Mouse (Mus musculus): ENCODE data around the gene Sart1. TPM values are rescaled to one million over a fixed set of nuclear protein-coding genes. Genes with fewer than 3 reads are reported as not detected.
A peak's percentile ranks its signal among the peaks of the same experiment; 100 is the strongest.

Gene Sart1
- polyA plus RNA-seq, 1 experiment from 2014 or later = 20.8 TPM

- Histone ChIP-seq H3K4me2 (ENCODE audit: low read depth, low read length) (no peak overlapping the region), H3K4me3 (ENCODE audit: low read depth, low read length) (no peak overlapping the region), H3K36me3 (replicated peaks; ENCODE audit: insufficient read depth, low read length) (peaks cover 74% of the 10 kb centered on the region), H3K27ac (ENCODE audit: low read depth) (no peak overlapping the region), H3K4me1 (ENCODE audit: insufficient read depth) (peaks cover 17% of the 10 kb centered on the region), H3K9ac (replicated peaks) (no peak overlapping the region), H3K27me3 (ENCODE audit: insufficient read depth, low read length) (no peaks in the 10 kb centered on the region), H3K9me3 (ENCODE audit: low read length) (no peaks in the 10 kb centered on the region)
- ATAC-seq (no peak), DNase-seq (no peak)
- TF ChIP-seq EP300 (IDR thresholded peaks at IDR 0.05; ENCODE audit: low read depth) (no peak), CTCF (IDR thresholded peaks at IDR 0.05; ENCODE audit: low read depth) (no peak)
- WGBS (ENCODE audit: insufficient replicate concordance) = 91% methylated on average over 12 of the region's 12 CpGs
Observed at GRCm38 (mm10) chr19:5383326-5383725, 5.2 kb downstream of the Sart1 start.

- no peak for TF ChIP-seq EP300 (IDR thresholded peaks at IDR 0.05; ENCODE audit: low read depth)
- TF ChIP-seq CTCF (IDR thresholded peaks at IDR 0.05; ENCODE audit: low read depth) = no peak
- Histone ChIP-seq H3K27ac (ENCODE audit: low read depth) (no peak overlapping the region), H3K27me3 (ENCODE audit: insufficient read depth, low read length) (no peaks in the 10 kb centered on the region), H3K9ac (replicated peaks) (no peak overlapping the region), H3K4me3 (ENCODE audit: low read depth, low read length) (no peak overlapping the region), H3K4me2 (ENCODE audit: low read depth, low read length) (no peak overlapping the region), H3K9me3 (ENCODE audit: low read length) (no peaks in the 10 kb centered on the region), H3K36me3 (replicated peaks; ENCODE audit: insufficient read depth, low read length) (peaks cover 50% of the 10 kb centered on the region), H3K4me1 (ENCODE audit: insufficient read depth) (no peaks in the 10 kb centered on the region)
- no peak for ATAC-seq
- DNase-seq = no peak
- 79% methylated on average over 1 of the region's 1 CpGs for WGBS (ENCODE audit: insufficient replicate concordance)
Observed at GRCm38 (mm10) chr19:5377446-5377845, 11.1 kb downstream of the Sart1 start.

GRCm38 (mm10) chr19:5374748-5375147 is 13.8 kb downstream of the Sart1 start:
- WGBS (ENCODE audit: insufficient replicate concordance) = 59% methylated on average over 4 of the region's 4 CpGs
- no peak for TF ChIP-seq CTCF (IDR thresholded peaks at IDR 0.05; ENCODE audit: low read depth)
- no peak for TF ChIP-seq EP300 (IDR thresholded peaks at IDR 0.05; ENCODE audit: low read depth)
- H3K9me3 ChIP-seq (ENCODE audit: low read length) = no peaks in the 10 kb centered on the region
- H3K9ac ChIP-seq (replicated peaks) = no peak overlapping the region
- H3K27ac ChIP-seq (ENCODE audit: low read depth) = no peak overlapping the region
- no peak overlapping the region for H3K4me3 ChIP-seq (ENCODE audit: low read depth, low read length)
- ATAC-seq (no peak), DNase-seq (no peak)
- H3K36me3 ChIP-seq (replicated peaks; ENCODE audit: insufficient read depth, low read length) = peaks cover 47% of the 10 kb centered on the region
- no peaks in the 10 kb centered on the region for H3K4me1 ChIP-seq (ENCODE audit: insufficient read depth)
- H3K4me2 ChIP-seq (ENCODE audit: low read depth, low read length) = no peak overlapping the region
- no peaks in the 10 kb centered on the region for H3K27me3 ChIP-seq (ENCODE audit: insufficient read depth, low read length)

- DNase-seq (no peak), ATAC-seq (no peak)
- Histone ChIP-seq H3K27ac (ENCODE audit: low read depth) (no peak overlapping the region), H3K4me1 (ENCODE audit: insufficient read depth) (no peaks in the 10 kb centered on the region), H3K4me3 (ENCODE audit: low read depth, low read length) (no peak overlapping the region), H3K27me3 (ENCODE audit: insufficient read depth, low read length) (no peaks in the 10 kb centered on the region), H3K9me3 (ENCODE audit: low read length) (no peaks in the 10 kb centered on the region), H3K9ac (replicated peaks) (no peak overlapping the region), H3K4me2 (ENCODE audit: low read depth, low read length) (no peak overlapping the region), H3K36me3 (replicated peaks; ENCODE audit: insufficient read depth, low read length) (peaks cover 47% of the 10 kb centered on the region)
- TF ChIP-seq CTCF (IDR thresholded peaks at IDR 0.05; ENCODE audit: low read depth) (no peak), EP300 (IDR thresholded peaks at IDR 0.05; ENCODE audit: low read depth) (no peak)
- WGBS (ENCODE audit: insufficient replicate concordance) = 80% methylated on average over 4 of the region's 4 CpGs
Observed at GRCm38 (mm10) chr19:5374177-5374576, 14.3 kb downstream of the Sart1 start.

DNA sequence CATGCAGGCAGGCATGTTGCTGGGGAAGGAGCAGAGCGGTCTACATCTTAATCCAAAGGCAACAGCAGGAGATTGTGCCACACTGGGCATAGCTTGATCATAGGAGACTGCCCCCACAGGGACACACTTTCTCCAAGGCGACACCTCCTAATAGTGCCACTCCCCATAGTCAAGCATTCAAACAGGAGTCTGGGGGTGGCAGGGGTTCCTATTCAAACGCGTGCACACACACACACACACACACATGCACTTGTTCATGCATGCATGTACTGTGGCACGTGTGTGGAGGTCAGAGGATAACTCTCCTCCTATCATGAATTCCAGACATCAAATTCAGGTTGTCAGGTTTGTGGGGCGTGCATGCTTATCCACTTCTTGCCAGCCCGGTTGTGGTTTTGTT is 15.8 kb downstream of the Sart1 start:
- H3K4me3 ChIP-seq (ENCODE audit: low read depth, low read length) = no peak overlapping the region
- H3K27ac ChIP-seq (ENCODE audit: low read depth) = no peak overlapping the region
- ATAC-seq (no peak), DNase-seq (no peak)
- H3K4me1 ChIP-seq (ENCODE audit: insufficient read depth) = peaks cover 6% of the 10 kb centered on the region
- H3K4me2 ChIP-seq (ENCODE audit: low read depth, low read length) = no peak overlapping the region
- H3K36me3 ChIP-seq (replicated peaks; ENCODE audit: insufficient read depth, low read length) = peaks cover 40% of the 10 kb centered on the region
- H3K9me3 ChIP-seq (ENCODE audit: low read length) = no peaks in the 10 kb centered on the region
- H3K9ac ChIP-seq (replicated peaks) = no peak overlapping the region
- TF ChIP-seq EP300 (IDR thresholded peaks at IDR 0.05; ENCODE audit: low read depth) = no peak
- no peak for TF ChIP-seq CTCF (IDR thresholded peaks at IDR 0.05; ENCODE audit: low read depth)
- 87% methylated on average over 7 of the region's 7 CpGs for WGBS (ENCODE audit: insufficient replicate concordance)
- H3K27me3 ChIP-seq (ENCODE audit: insufficient read depth, low read length) = no peaks in the 10 kb centered on the region

DNA sequence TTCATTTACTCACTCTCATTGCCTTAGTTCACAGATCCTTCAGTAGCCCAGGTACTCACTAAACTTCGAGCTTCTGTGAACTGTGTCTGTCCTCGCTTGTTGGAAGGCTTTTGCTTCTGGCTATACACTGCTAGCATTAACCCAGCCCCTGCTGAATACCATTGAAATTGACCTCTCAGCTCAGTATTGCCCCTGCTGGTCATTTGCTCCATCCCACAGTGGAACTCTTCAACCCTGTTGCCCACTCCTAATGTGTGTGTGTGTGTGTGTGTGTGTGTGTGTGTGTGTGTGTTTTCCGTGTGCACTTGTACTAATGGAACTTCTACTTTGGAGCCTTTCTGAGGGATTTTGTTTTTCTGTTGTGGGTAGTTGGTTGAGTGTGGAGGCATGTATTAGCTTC is 17.6 kb downstream of the Sart1 start:
- ATAC-seq = no peak
- no peak overlapping the region for H3K4me3 ChIP-seq (ENCODE audit: low read depth, low read length)
- WGBS (ENCODE audit: insufficient replicate concordance) = 91% methylated on average over 3 of the region's 3 CpGs
- no peak overlapping the region for H3K9ac ChIP-seq (replicated peaks)
- H3K4me1 ChIP-seq (ENCODE audit: insufficient read depth) = peaks cover 11% of the 10 kb centered on the region
- no peak for DNase-seq
- no peak overlapping the region for H3K27ac ChIP-seq (ENCODE audit: low read depth)
- TF ChIP-seq CTCF (IDR thresholded peaks at IDR 0.05; ENCODE audit: low read depth) = peak; percentile 40
- no peak for TF ChIP-seq EP300 (IDR thresholded peaks at IDR 0.05; ENCODE audit: low read depth)
- H3K27me3 ChIP-seq (ENCODE audit: insufficient read depth, low read length) = no peaks in the 10 kb centered on the region
- no peaks in the 10 kb centered on the region for H3K9me3 ChIP-seq (ENCODE audit: low read length)
- peaks cover 40% of the 10 kb centered on the region for H3K36me3 ChIP-seq (replicated peaks; ENCODE audit: insufficient read depth, low read length)
- H3K4me2 ChIP-seq (ENCODE audit: low read depth, low read length) = no peak overlapping the region

- Histone ChIP-seq H3K4me3 (ENCODE audit: low read depth, low read length) (peak overlapping the region; percentile 71), H3K9ac (replicated peaks) (peak overlapping the region; percentile 79), H3K36me3 (replicated peaks; ENCODE audit: insufficient read depth, low read length) (peaks cover 44% of the 10 kb centered on the region), H3K4me2 (ENCODE audit: low read depth, low read length) (peak overlapping the region; percentile 98), H3K27ac (ENCODE audit: low read depth) (peak overlapping the region; percentile 97), H3K27me3 (ENCODE audit: insufficient read depth, low read length) (no peaks in the 10 kb centered on the region), H3K4me1 (ENCODE audit: insufficient read depth) (peaks cover 16% of the 10 kb centered on the region), H3K9me3 (ENCODE audit: low read length) (no peaks in the 10 kb centered on the region)
- peak; percentile 32 for DNase-seq
- no peak for ATAC-seq
- peak; percentile 53 for TF ChIP-seq CTCF (IDR thresholded peaks at IDR 0.05; ENCODE audit: low read depth)
- no peak for TF ChIP-seq EP300 (IDR thresholded peaks at IDR 0.05; ENCODE audit: low read depth)
- WGBS (ENCODE audit: insufficient replicate concordance) = 7% methylated on average over 11 of the region's 11 CpGs
Observed at GRCm38 (mm10) chr19:5367455-5367854, 21.0 kb downstream of the Sart1 start.
